Mouse (Mus musculus) liver, embryonic 14.5 days (tissue): ENCODE measurements at regions not wholly inside any gene's neighbourhood (a gene's known extent, or its start where the extent isn't known, plus 50 kb on each side); places are given as distances from the start of the nearest gene placed in this dataset.

Experiments used
- CTCF ChIP-seq: IDR thresholded peaks from 2 replicates; pipeline ENCODE4 v1.5.1; 2016; ENCODE audit warnings: antibody characterized with exemption, low read depth, control low read depth
- EP300 ChIP-seq: IDR thresholded peaks from 2 replicates; pipeline ENCODE4 v1.6.1; 2016; ENCODE audit warnings: antibody characterized with exemption, low read depth

- TF ChIP-seq CTCF, result no peak
- no peak for TF ChIP-seq EP300
Observed at GRCm38 (mm10) chr15:57633067-57633466, 155.6 kb upstream of the Slc22a22 start.
